20 mouse cellular contexts compared by ENCODE assay signal in the genomic region with DNA sequence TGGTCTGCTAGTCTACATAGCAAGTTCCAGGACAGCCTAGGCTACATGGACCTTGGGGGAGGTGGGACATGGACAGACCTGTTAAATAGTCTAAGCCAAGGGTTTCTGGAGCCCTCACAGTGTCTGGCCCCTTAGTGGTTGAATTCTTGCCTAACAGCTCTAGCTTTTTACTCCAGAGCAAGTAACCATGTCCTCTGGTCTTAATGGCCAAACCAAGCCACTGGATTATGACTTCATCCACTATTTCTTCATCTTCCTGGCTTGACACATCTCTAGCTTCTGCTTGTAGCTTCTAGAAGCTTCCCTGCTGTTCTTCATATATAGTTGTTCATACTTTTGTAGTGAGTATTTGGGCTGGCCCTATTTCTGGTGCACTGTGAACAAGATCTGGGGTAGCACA. TPM values are rescaled to one million over a fixed set of nuclear protein-coding genes. Genes with fewer than 3 reads are reported as not detected.
A peak's percentile ranks its signal among the peaks of the same experiment; 100 is the strongest.
DNase-seq lines count a peak whose midpoint lies in the region; ATAC-seq and TF ChIP-seq lines count a peak whose summit lies in the region.
"Had no signal": no experiment of that assay in that cellular context is flagged by ENCODE, and none has a peak within 500 bp of the region (broad histone marks: within the 10 kb centered on the region; RNA-seq: fewer than 3 reads in every experiment).

No protein-coding gene starts in this region.

- POLR2A ChIA-PET in Patski (lab: Charles Lee): interaction anchor here (1.1 to 1.6 kb wide), 2 partner anchors 12 to 31 kb away, joined by 3 to 5 read pairs; no protein-coding TSS in a partner anchor

- no peak for TF ChIP-seq CTCF in lung, postnatal 0 days (IDR thresholded peaks at IDR 0.05)
- TF ChIP-seq CTCF in Patski (IDR thresholded peaks at IDR 0.05): no peak
- TF ChIP-seq CTCF in bone marrow, adult 2 months (IDR thresholded peaks at IDR 0.05; ENCODE audit: control insufficient read depth, insufficient read depth, low read length): no peak

- no peak overlapping the region for H3K4me3 ChIP-seq in lung, postnatal 0 days (ENCODE audit: low read depth, low read length)
- no peak overlapping the region for H3K4me3 ChIP-seq in bone marrow, adult 2 months (replicated peaks; ENCODE audit: control insufficient read depth, low read depth, low read length)
- H3K4me3 ChIP-seq: embryonic facial prominence, embryonic 13.5 days; forebrain, embryonic 12.5 days; heart, embryonic 13.5 days; hindbrain, embryonic 13.5 days had no signal

- H3K27ac ChIP-seq in lung, postnatal 0 days (ENCODE audit: low read length): no peak overlapping the region
- H3K27ac ChIP-seq in bone marrow, adult 2 months (ENCODE audit: control insufficient read depth, insufficient read depth, low read depth, low read length, poor library complexity): peak overlapping the region; percentile 78; the same call in 1 of the 2 replicates
- H3K27ac ChIP-seq: embryonic facial prominence, embryonic 13.5 days; forebrain, embryonic 12.5 days; heart, embryonic 13.5 days; hindbrain, embryonic 13.5 days had no signal

- no peak for TF ChIP-seq POLR2A in bone marrow, adult 2 months (IDR thresholded peaks at IDR 0.05; ENCODE audit: borderline replicate concordance, control insufficient read depth, low read depth, low read length)

- no peaks in the 10 kb centered on the region for H3K27me3 ChIP-seq in lung, postnatal 0 days (replicated peaks; ENCODE audit: insufficient read depth, low read length)
- H3K27me3 ChIP-seq in Patski: no peaks in the 10 kb centered on the region
- H3K27me3 ChIP-seq: embryonic facial prominence, embryonic 13.5 days; forebrain, embryonic 12.5 days; heart, embryonic 13.5 days; hindbrain, embryonic 13.5 days had no signal

- peak; percentile 41 for DNase-seq in lung, postnatal 0 days (ENCODE audit: low spot score)
- no peak for DNase-seq in lung, postnatal 10 days
- no peak for DNase-seq in Patski (ENCODE audit: low read depth, low spot score)
- DNase-seq in heart, postnatal 14 days: no peak
- DNase-seq in ovary, postnatal 10 days (ENCODE audit: low spot score): no peak
- no peak for DNase-seq in kidney, adult 8-10 months
- DNase-seq: adrenal gland, adult 2 months; adrenal gland, postnatal 25 days; cerebellum, adult 18-20 months; cerebellum, adult 9-11 months; cerebellum, postnatal 36 days; gastrocnemius, postnatal 14 days had no signal

- no peaks in the 10 kb centered on the region for H3K4me1 ChIP-seq in lung, postnatal 0 days (ENCODE audit: insufficient read depth, low read depth, low read length)
- peaks cover 4% of the 10 kb centered on the region for H3K4me1 ChIP-seq in bone marrow, adult 2 months (ENCODE audit: control insufficient read depth, insufficient read depth, low read length)
- H3K4me1 ChIP-seq: embryonic facial prominence, embryonic 13.5 days; forebrain, embryonic 12.5 days; heart, embryonic 13.5 days; hindbrain, embryonic 13.5 days had no signal

- CTCF ChIA-PET in Patski (lab: Charles Lee): interaction anchor here (0.6 to 2.1 kb wide), 10 partner anchors 9 to 35 kb away, joined by 3 to 13 read pairs (median 4); no protein-coding TSS in a partner anchor

- H3K9me3 ChIP-seq in lung, postnatal 0 days (ENCODE audit: low read length): no peaks in the 10 kb centered on the region
- H3K9me3 ChIP-seq: embryonic facial prominence, embryonic 13.5 days; forebrain, embryonic 12.5 days; heart, embryonic 13.5 days; hindbrain, embryonic 13.5 days had no signal

- in situ Hi-C loops in Patski (cut with MboI; ENCODE audit: low pct_unique_long_range_greater_than_20kb): no loop called here

- intact Hi-C loops in heart, postnatal 14 days (cut with DNase I): no loop called here

- TF ChIP-seq EP300 in lung, postnatal 0 days (IDR thresholded peaks at IDR 0.05): no peak

- H3K9ac ChIP-seq in lung, postnatal 0 days (replicated peaks; ENCODE audit: low read depth): no peak overlapping the region
- H3K9ac ChIP-seq: embryonic facial prominence, embryonic 13.5 days; forebrain, embryonic 12.5 days; heart, embryonic 13.5 days; hindbrain, embryonic 13.5 days had no signal

- H3K4me2 ChIP-seq in lung, postnatal 0 days (replicated peaks; ENCODE audit: low read depth, low read length): no peak overlapping the region
- H3K4me2 ChIP-seq: embryonic facial prominence, embryonic 13.5 days; forebrain, embryonic 12.5 days; heart, embryonic 13.5 days; hindbrain, embryonic 13.5 days had no signal

- H3K36me3 ChIP-seq in lung, postnatal 0 days (ENCODE audit: insufficient read depth, low read length): peaks cover 34% of the 10 kb centered on the region

- ATAC-seq in lung, postnatal 0 days: peak; percentile 40; the same call in 1 of the 2 replicates
- peak; percentile 35 for ATAC-seq in Patski
- ATAC-seq in megakaryocyte, adult 5-6 weeks (ENCODE audit: poor library complexity, severe bottlenecking): peak; percentile 92
- ATAC-seq: activated CD4-positive, CD25-positive, alpha-beta regulatory T cell, adult 4 months; forebrain, embryonic 16.5 days had no signal

RNA-seq across cellular contexts. Expression of a gene that starts 30.9 kb away (rescaled TPM):
- polyA plus RNA-seq in lung, postnatal 0 days (2015; fragmentation: Nextera tagmentation; extraction: Ambion mirVana): 41.8 and 43.3 TPM in 2 replicates
- 116 TPM for polyA plus RNA-seq in Patski (2021)
- 36.5 and 129 TPM in 2 replicates for polyA plus RNA-seq in bone marrow, adult 2 months (2011; ENCODE audit: insufficient read depth, insufficient read length, low replicate concordance, missing spikeins)
- 86.0 and 103 TPM in 2 replicates for total RNA-seq in megakaryocyte, adult 5-6 weeks (2015)
- total RNA-seq in megakaryocyte, adult 5-6 weeks (2017): 65.2 and 79.3 TPM in 2 replicates
- 10 to 100 TPM; 41.0 to 47.0 TPM for total RNA-seq in heart, postnatal 14 days (2021)

RNA-seq across cellular contexts. Expression of a gene that starts 33.5 kb away (rescaled TPM):
- polyA plus RNA-seq in lung, postnatal 0 days (2015; fragmentation: Nextera tagmentation; extraction: Ambion mirVana): 57.2 and 59.5 TPM in 2 replicates
- 110 TPM for polyA plus RNA-seq in Patski (2021)
- polyA plus RNA-seq in bone marrow, adult 2 months (2011; ENCODE audit: insufficient read depth, insufficient read length, low replicate concordance, missing spikeins): 24.4 and 43.8 TPM in 2 replicates
- 32.2 and 35.1 TPM in 2 replicates for total RNA-seq in megakaryocyte, adult 5-6 weeks (2015)
- 39.7 and 44.9 TPM in 2 replicates for total RNA-seq in megakaryocyte, adult 5-6 weeks (2017)
- total RNA-seq in heart, postnatal 14 days (2021): 10 to 100 TPM; 81.4 to 83.8 TPM

RNA-seq across cellular contexts. Expression of a gene that starts 37.9 kb away (rescaled TPM):
- polyA plus RNA-seq in lung, postnatal 0 days (2015; fragmentation: Nextera tagmentation; extraction: Ambion mirVana): 32.3 and 33.6 TPM in 2 replicates
- polyA plus RNA-seq in Patski (2021): 77.4 TPM
- 15.7 and 27.7 TPM in 2 replicates for polyA plus RNA-seq in bone marrow, adult 2 months (2011; ENCODE audit: insufficient read depth, insufficient read length, low replicate concordance, missing spikeins)
- total RNA-seq in megakaryocyte, adult 5-6 weeks (2015): 13.3 and 15.1 TPM in 2 replicates
- 68.0 and 68.1 TPM in 2 replicates for total RNA-seq in megakaryocyte, adult 5-6 weeks (2017)
- total RNA-seq in heart, postnatal 14 days (2021): 10 to 100 TPM; 30.9 to 37.1 TPM

RNA-seq across cellular contexts. Expression of a gene that starts 38.8 kb away (rescaled TPM):
- polyA plus RNA-seq in lung, postnatal 0 days (2015; fragmentation: Nextera tagmentation; extraction: Ambion mirVana): 21.8 and 24.4 TPM in 2 replicates
- 63.1 TPM for polyA plus RNA-seq in Patski (2021)
- polyA plus RNA-seq in bone marrow, adult 2 months (2011; ENCODE audit: insufficient read depth, insufficient read length, low replicate concordance, missing spikeins): 12.6 and 31.9 TPM in 2 replicates
- total RNA-seq in megakaryocyte, adult 5-6 weeks (2015): 3.6 and 4.7 TPM in 2 replicates
- 8.1 and 9.9 TPM in 2 replicates for total RNA-seq in megakaryocyte, adult 5-6 weeks (2017)
- 10 to 100 TPM; 20.4 to 27.3 TPM for total RNA-seq in heart, postnatal 14 days (2021)

RNA-seq across cellular contexts. Expression of a gene that starts 45.2 kb away (rescaled TPM):
- polyA plus RNA-seq in lung, postnatal 0 days (2015; fragmentation: Nextera tagmentation; extraction: Ambion mirVana): 20.8 and 21.3 TPM in 2 replicates
- polyA plus RNA-seq in Patski (2021): 22.4 TPM
- polyA plus RNA-seq in bone marrow, adult 2 months (2011; ENCODE audit: insufficient read depth, insufficient read length, low replicate concordance, missing spikeins): 0.75 and 6.5 TPM in 2 replicates
- total RNA-seq in megakaryocyte, adult 5-6 weeks (2015): 7.4 and 9.7 TPM in 2 replicates
- 2.3 and 2.8 TPM in 2 replicates for total RNA-seq in megakaryocyte, adult 5-6 weeks (2017)
- total RNA-seq in heart, postnatal 14 days (2021): 1 to 10 TPM; 1.8 to 2.1 TPM

Comparison
In these comparisons a context has a peak if more than half of its experiments do, and no peak if none do; other contexts are left out.
1. ATAC-seq: peak in every context shown above with its lines; median percentile 92 in megakaryocyte, adult 5-6 weeks; 40 in lung, postnatal 0 days; 35 in Patski.